Mouse (Mus musculus) heart, postnatal 4 days (tissue): ENCODE results near the gene Ulk3. TPM values are rescaled to one million over a fixed set of nuclear protein-coding genes. Genes with fewer than 3 reads are reported as not detected.

Experiments
- DNase-seq: peaks from one replicate; pipeline ENCODE4 v3.0.0; 2021
- total RNA-seq, 2 experiments: library from RNA; stranded (reverse); gene quantifications; 2 replicates each; pipeline ENCODE4 v1.2.3; 2021

The Ulk3 gene
- total RNA-seq, 2 experiments from 2014 or later, result 11.9 to 12.3 TPM

GRCm38 (mm10) chr9:57568500-57568899 is 20.8 kb upstream of the Ulk3 start:
- DNase-seq, result no peak

- no peak for DNase-seq
These were observed 14.9 kb upstream of the Ulk3 start for GRCm38 (mm10) chr9:57574397-57574796.

- DNase-seq, result no peak
These were observed 13.7 kb upstream of the Ulk3 start for GRCm38 (mm10) chr9:57575577-57575976.

GRCm38 (mm10) chr9:57577144-57577849 is 12.0 kb upstream of the Ulk3 start:
- no peak for DNase-seq

GRCm38 (mm10) chr9:57584991-57585390 is 4.3 kb upstream of the Ulk3 start:
- DNase-seq, result no peak

GRCm38 (mm10) chr9:57590726-57591125 is 1.5 kb downstream of the Ulk3 start:
- DNase-seq, result no peak

- DNase-seq, result no peak
These were observed 4.4 kb downstream of the Ulk3 start for GRCm38 (mm10) chr9:57593454-57594173.

- no peak for DNase-seq
These were observed 4.9 kb downstream of the Ulk3 start for GRCm38 (mm10) chr9:57594174-57594509.

- DNase-seq, result no peak
These were observed 8.0 kb downstream of the Ulk3 start for GRCm38 (mm10) chr9:57597265-57597664.

GRCm38 (mm10) chr9:57597929-57598382 is 8.7 kb downstream of the Ulk3 start:
- DNase-seq, result peak; percentile 31

- no peak for DNase-seq
These were observed 9.8 kb downstream of the Ulk3 start for GRCm38 (mm10) chr9:57598851-57599563.

- DNase-seq, result peak; percentile 69
These were observed 11.5 kb downstream of the Ulk3 start for GRCm38 (mm10) chr9:57600620-57601352.

GRCm38 (mm10) chr9:57601353-57601706 is 12.1 kb downstream of the Ulk3 start:
- peak; percentile 38 for DNase-seq

GRCm38 (mm10) chr9:57602098-57602497 is 12.8 kb downstream of the Ulk3 start:
- no peak for DNase-seq

GRCm38 (mm10) chr9:57604875-57605274 is 15.6 kb downstream of the Ulk3 start:
- no peak for DNase-seq

- no peak for DNase-seq
These were observed 16.3 kb downstream of the Ulk3 start for GRCm38 (mm10) chr9:57605503-57605902.

GRCm38 (mm10) chr9:57606139-57606851 is 17.0 kb downstream of the Ulk3 start, which contains the start of gene Cplx3:
Gene Cplx3 (minus strand): TSS chr9:57606281.
- DNase-seq, result peak; percentile 79

- DNase-seq, result no peak
These were observed 20.6 kb downstream of the Ulk3 start for GRCm38 (mm10) chr9:57609803-57610202.

GRCm38 (mm10) chr9:57610359-57610826 is 21.1 kb downstream of the Ulk3 start:
- DNase-seq, result no peak

- DNase-seq, result no peak
These were observed 23.3 kb downstream of the Ulk3 start for GRCm38 (mm10) chr9:57612587-57612986.

- DNase-seq, result peak; percentile 49
These were observed 24.7 kb downstream of the Ulk3 start for GRCm38 (mm10) chr9:57613975-57614374.

- no peak for DNase-seq
These were observed 25.5 kb downstream of the Ulk3 start for GRCm38 (mm10) chr9:57614786-57615185.
